In the genomic region with DNA sequence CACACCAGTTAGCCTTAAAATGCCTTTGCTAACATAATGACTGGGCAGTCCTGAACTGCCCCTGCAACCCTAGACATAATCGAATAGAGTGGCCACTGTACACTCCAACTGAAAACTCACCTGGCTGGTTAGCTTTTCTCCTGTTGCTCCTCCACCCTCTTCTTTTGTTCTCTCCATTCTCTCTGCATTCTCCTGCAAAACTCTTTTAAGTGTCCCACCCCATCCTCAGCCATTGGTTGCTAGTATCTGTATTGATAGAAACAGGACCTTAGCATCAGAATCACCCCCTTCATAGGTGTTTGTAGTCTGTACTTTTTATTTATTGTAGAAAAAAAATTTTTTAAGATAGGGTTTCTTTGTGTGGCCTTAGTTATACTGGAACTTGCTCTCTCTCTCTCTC, we compare ENCODE assay signal across 37 mouse cellular contexts. TPM values are rescaled to one million over a fixed set of nuclear protein-coding genes. Genes with fewer than 3 reads are reported as not detected.
DNase-seq lines count a peak whose midpoint lies in the region; ATAC-seq and TF ChIP-seq lines count a peak whose summit lies in the region.
"Had no signal": no experiment of that assay in that cellular context is flagged by ENCODE, and none has a peak within 500 bp of the region (broad histone marks: within the 10 kb centered on the region; RNA-seq: fewer than 3 reads in every experiment).

No protein-coding gene starts in this region.

- peak overlapping the region; percentile 35; the same call in 1 of the 2 replicates for H3K4me3 ChIP-seq in E14TG2a.4 (replicated peaks; ENCODE audit: low read length)
- H3K4me3 ChIP-seq in ES-Bruce4 (ENCODE audit: low read depth, low read length), result no peak overlapping the region
- no peak overlapping the region for H3K4me3 ChIP-seq in liver, embryonic 16.5 days (ENCODE audit: low read depth, low read length)
- no peak overlapping the region for H3K4me3 ChIP-seq in kidney, embryonic 15.5 days (replicated peaks)
- H3K4me3 ChIP-seq: forebrain, embryonic 13.5 days; heart, adult 2 months; heart, embryonic 15.5 days; hindbrain, embryonic 12.5 days; intestine, embryonic 15.5 days; limb, embryonic 10.5 days; limb, embryonic 15.5 days; lung, embryonic 15.5 days; neural tube, embryonic 13.5 days had no signal

- no peak for TF ChIP-seq POLR2A in ES-Bruce4 (IDR thresholded peaks at IDR 0.05; ENCODE audit: insufficient read depth, low read length)

- ATAC-seq in erythroblast, adult 5-6 weeks (replicated peaks; ENCODE audit: low FRiP score, poor library complexity, severe bottlenecking), result peak; percentile 34
- 0 out of 2 replicates have a peak, but pooled peaks have one; percentile 18 for ATAC-seq in liver, embryonic 16.5 days (ENCODE audit: low read depth)
- no peak for ATAC-seq in kidney, embryonic 15.5 days (replicated peaks; ENCODE audit: low FRiP score)
- ATAC-seq: activated CD4-positive, CD25-positive, alpha-beta regulatory T cell, adult 4 months; forebrain, embryonic 13.5 days; hindbrain, postnatal 0 days; intestine, embryonic 15.5 days had no signal

- TF ChIP-seq CTCF in E14TG2a.4 (conservative IDR thresholded peaks at IDR 0.05; ENCODE audit: low read length) (no peak), ES-Bruce4 (IDR thresholded peaks at IDR 0.05; ENCODE audit: low read depth, low read length) (no peak)

- no peak for DNase-seq in cerebellum, postnatal 14 days
- DNase-seq: adrenal gland, adult 2 months; adrenal gland, postnatal 36 days; B cell, adult 2 months; cerebellum, adult 18-20 months; cerebellum, postnatal 10 days; gastrocnemius, postnatal 25 days; heart, adult 2 months; heart, postnatal 36 days; kidney, adult 8-10 months; kidney, postnatal 14 days; layer of hippocampus, adult 9-11 months; lung, postnatal 36 days; thymus, postnatal 4 days had no signal

- H3K4me1 ChIP-seq in E14TG2a.4 (replicated peaks; ENCODE audit: low read depth, low read length) (peaks cover 54% of the 10 kb centered on the region), ES-Bruce4 (ENCODE audit: control insufficient read depth, insufficient read depth, low read length) (peaks cover 2% of the 10 kb centered on the region)
- peaks cover 13% of the 10 kb centered on the region for H3K4me1 ChIP-seq in liver, embryonic 16.5 days (ENCODE audit: control insufficient read depth, low read depth, low read length)
- H3K4me1 ChIP-seq in kidney, embryonic 15.5 days, result 0 out of 2 replicates have a peak, but pooled peaks cover under 1% of the 10 kb centered on the region
- H3K4me1 ChIP-seq: forebrain, embryonic 13.5 days; heart, embryonic 15.5 days; hindbrain, embryonic 12.5 days; intestine, embryonic 15.5 days; limb, embryonic 10.5 days; limb, embryonic 15.5 days; lung, embryonic 15.5 days; neural tube, embryonic 13.5 days had no signal

- no peaks in the 10 kb centered on the region for H3K27me3 ChIP-seq in E14TG2a.4 (ENCODE audit: insufficient read depth, low read length)
- H3K27me3 ChIP-seq in ES-Bruce4 (ENCODE audit: control insufficient read depth, insufficient read depth, low read length, poor library complexity, severe bottlenecking), result no peaks in the 10 kb centered on the region
- H3K27me3 ChIP-seq in liver, embryonic 16.5 days (ENCODE audit: control insufficient read depth, insufficient read depth, low read depth, low read length), result no peaks in the 10 kb centered on the region
- H3K27me3 ChIP-seq in kidney, embryonic 15.5 days, result no peaks in the 10 kb centered on the region
- H3K27me3 ChIP-seq: forebrain, embryonic 13.5 days; heart, embryonic 15.5 days; hindbrain, embryonic 12.5 days; intestine, embryonic 15.5 days; limb, embryonic 15.5 days; lung, embryonic 15.5 days; neural tube, embryonic 13.5 days had no signal

- no peak for TF ChIP-seq EP300 in ES-Bruce4 (IDR thresholded peaks at IDR 0.05; ENCODE audit: insufficient read depth, low read depth, low read length)

- H3K36me3 ChIP-seq in E14TG2a.4 (ENCODE audit: insufficient read depth, low read length), result peaks cover 65% of the 10 kb centered on the region
- peaks cover 21% of the 10 kb centered on the region for H3K36me3 ChIP-seq in ES-Bruce4 (ENCODE audit: control insufficient read depth, insufficient read depth, low read length, poor library complexity, severe bottlenecking)
- H3K36me3 ChIP-seq in liver, embryonic 16.5 days (ENCODE audit: control insufficient read depth, insufficient read depth), result peaks cover 12% of the 10 kb centered on the region
- peaks cover 43% of the 10 kb centered on the region for H3K36me3 ChIP-seq in kidney, embryonic 15.5 days

- no peak overlapping the region; the same call in 1 of the 2 replicates for H3K9ac ChIP-seq in ES-Bruce4 (ENCODE audit: low read depth, poor library complexity, severe bottlenecking)
- H3K9ac ChIP-seq in liver, embryonic 16.5 days (ENCODE audit: low read depth, low read length), result no peak overlapping the region
- no peak overlapping the region for H3K9ac ChIP-seq in kidney, embryonic 15.5 days
- H3K9ac ChIP-seq: forebrain, embryonic 13.5 days; heart, embryonic 15.5 days; hindbrain, embryonic 12.5 days; intestine, embryonic 15.5 days; limb, embryonic 15.5 days; lung, embryonic 15.5 days; neural tube, embryonic 13.5 days had no signal

- peaks cover 13% of the 10 kb centered on the region; the same call in 1 of the 2 replicates for H3K9me3 ChIP-seq in E14TG2a.4 (ENCODE audit: low read length)
- peaks cover 16% of the 10 kb centered on the region; the same call in 1 of the 2 replicates for H3K9me3 ChIP-seq in ES-Bruce4 (replicated peaks; ENCODE audit: control insufficient read depth, insufficient read depth, low read length, poor library complexity, severe bottlenecking)
- H3K9me3 ChIP-seq in liver, embryonic 16.5 days (replicated peaks; ENCODE audit: control insufficient read depth, low read length), result no peaks in the 10 kb centered on the region
- H3K9me3 ChIP-seq in kidney, embryonic 15.5 days (replicated peaks), result no peaks in the 10 kb centered on the region
- H3K9me3 ChIP-seq: forebrain, embryonic 13.5 days; heart, embryonic 15.5 days; hindbrain, embryonic 12.5 days; intestine, embryonic 15.5 days; limb, embryonic 10.5 days; limb, embryonic 15.5 days; lung, embryonic 15.5 days; neural tube, embryonic 13.5 days had no signal

- no peak overlapping the region for H3K4me2 ChIP-seq in liver, embryonic 16.5 days (ENCODE audit: low read depth, low read length)
- no peak overlapping the region for H3K4me2 ChIP-seq in kidney, embryonic 15.5 days
- H3K4me2 ChIP-seq: forebrain, embryonic 13.5 days; heart, embryonic 15.5 days; hindbrain, embryonic 12.5 days; intestine, embryonic 15.5 days; limb, embryonic 15.5 days; lung, embryonic 15.5 days; midbrain, embryonic 11.5 days; neural tube, embryonic 13.5 days had no signal

- 80% methylated on average over 1 of the region's 1 CpGs for WGBS in liver, embryonic 16.5 days (ENCODE audit: insufficient replicate concordance)
- 100% methylated on average over 1 of the region's 1 CpGs for WGBS in kidney, embryonic 15.5 days

- peak overlapping the region; percentile 79 for H3K27ac ChIP-seq in ES-Bruce4 (ENCODE audit: insufficient read depth, low read length)
- peak overlapping the region; percentile 65 for H3K27ac ChIP-seq in liver, embryonic 16.5 days (ENCODE audit: low read length)
- H3K27ac ChIP-seq in kidney, embryonic 15.5 days, result no peak overlapping the region
- H3K27ac ChIP-seq: forebrain, embryonic 13.5 days; heart, adult 2 months; heart, embryonic 15.5 days; hindbrain, embryonic 12.5 days; hindbrain, postnatal 0 days; intestine, embryonic 15.5 days; limb, embryonic 10.5 days; limb, embryonic 15.5 days; lung, embryonic 15.5 days; neural tube, embryonic 13.5 days had no signal

RNA-seq across cellular contexts. Expression of gene Cep70, which starts 13.0 kb away (rescaled TPM):
- polyA plus RNA-seq in ES-Bruce4 (2011; ENCODE audit: insufficient read depth, insufficient read length, low read depth, missing spikeins), result 51.6 and 51.7 TPM in 2 replicates
- total RNA-seq in erythroblast, adult 5-6 weeks (2015; ENCODE audit: low replicate concordance), result 36.4 and 37.3 TPM in 2 replicates
- total RNA-seq in erythroblast, adult 5-6 weeks (2017; ENCODE audit: low replicate concordance), result 27.1 and 57.4 TPM in 2 replicates
- 23.9 and 25.5 TPM in 2 replicates for polyA plus RNA-seq in liver, embryonic 16.5 days (2015; fragmentation: Nextera tagmentation; extraction: Ambion mirVana)
- 25.8 and 28.1 TPM in 2 replicates for polyA plus RNA-seq in kidney, embryonic 15.5 days (2015; fragmentation: Nextera tagmentation; extraction: Ambion mirVana)

RNA-seq across cellular contexts. Expression of gene Faiml, which starts 19.2 kb away (rescaled TPM):
- not detected in 2 replicates for polyA plus RNA-seq in ES-Bruce4 (2011; ENCODE audit: insufficient read depth, insufficient read length, low read depth, missing spikeins)
- total RNA-seq in erythroblast, adult 5-6 weeks (2015; ENCODE audit: low replicate concordance), result not detected in 2 replicates
- not detected in 2 replicates for total RNA-seq in erythroblast, adult 5-6 weeks (2017; ENCODE audit: low replicate concordance)
- not detected in 2 replicates for polyA plus RNA-seq in liver, embryonic 16.5 days (2015; fragmentation: Nextera tagmentation; extraction: Ambion mirVana)
- not detected in 2 replicates for polyA plus RNA-seq in kidney, embryonic 15.5 days (2015; fragmentation: Nextera tagmentation; extraction: Ambion mirVana)
- total RNA-seq: adrenal gland, adult 2 months; adrenal gland, postnatal 36 days; gastrocnemius, postnatal 25 days; heart, adult 2 months; heart, postnatal 36 days; hindbrain, postnatal 0 days; left cerebral cortex, postnatal 10 days; megakaryocyte, adult 5-6 weeks; midbrain, postnatal 0 days had no signal
- polyA plus RNA-seq: activated CD4-positive, CD25-positive, alpha-beta regulatory T cell, adult 4 months; adrenal gland, adult 2 months; brain, embryonic 14.5 days; cortical plate, adult 2 months; embryonic facial prominence, embryonic 14.5 days; forebrain, embryonic 13.5 days; heart, adult 2 months; heart, embryonic 15.5 days; hindbrain, embryonic 12.5 days; hindbrain, postnatal 0 days; intestine, embryonic 15.5 days; limb, embryonic 10.5 days; limb, embryonic 15.5 days; lung, embryonic 15.5 days; midbrain, embryonic 11.5 days; midbrain, postnatal 0 days; neural tube, embryonic 13.5 days; thymus, postnatal 0 days had no signal
